Mouse (Mus musculus): ENCODE results near the gene Dusp1.

Dusp1 gene

GRCm38 (mm10) chr17:26503981-26504671 is 57.8 kb downstream of the Dusp1 start:
- peak; percentile 20 for DNase-seq (ENCODE audit: extremely low spot score, low spot score)

- peak; percentile 70 for DNase-seq (ENCODE audit: extremely low spot score, low spot score)
Observed at GRCm38 (mm10) chr17:26502808-26503671, 58.9 kb downstream of the Dusp1 start.

DNA sequence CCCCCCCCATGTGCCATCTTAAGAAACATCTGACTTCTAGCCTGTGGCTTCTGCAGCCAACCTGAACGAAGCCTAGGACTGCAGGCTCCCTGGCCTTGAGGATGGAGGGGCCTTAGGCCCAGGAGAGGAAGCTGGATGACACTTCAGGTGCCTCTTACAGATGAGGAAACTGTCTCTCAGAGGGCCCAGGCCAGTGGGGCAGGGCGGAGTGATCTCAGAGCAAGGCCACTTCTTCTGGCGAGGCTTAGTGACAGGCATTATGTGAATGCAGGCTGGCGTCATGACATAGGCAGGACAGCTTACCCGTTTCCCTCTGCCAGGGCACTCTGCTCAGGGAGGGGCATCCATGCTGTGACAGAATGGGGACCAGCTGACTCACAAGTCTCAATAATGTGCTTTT is 60.1 kb downstream of the Dusp1 start:
- no peak for DNase-seq (ENCODE audit: extremely low spot score, low spot score)

DNA sequence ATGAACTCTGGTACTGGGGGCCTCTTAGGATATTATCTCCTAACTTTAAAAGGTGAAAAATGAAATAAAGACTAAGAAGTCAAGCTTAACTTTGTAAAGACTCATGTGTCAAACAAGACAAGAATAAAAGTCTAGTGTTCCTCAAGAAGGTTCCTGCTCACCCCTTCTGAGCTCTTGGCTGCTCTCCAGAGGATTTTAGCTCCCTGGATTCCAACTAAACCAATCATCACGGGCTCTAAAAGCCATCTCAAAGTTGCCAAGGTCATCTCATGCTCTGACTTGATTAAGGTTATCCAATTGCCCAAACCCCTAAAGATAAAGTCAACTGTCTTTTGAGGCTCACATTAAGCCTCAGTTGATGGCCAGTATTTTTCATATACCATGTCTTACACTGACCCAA is 63.3 kb downstream of the Dusp1 start:
- DNase-seq (ENCODE audit: extremely low spot score, low spot score), result no peak

DNA sequence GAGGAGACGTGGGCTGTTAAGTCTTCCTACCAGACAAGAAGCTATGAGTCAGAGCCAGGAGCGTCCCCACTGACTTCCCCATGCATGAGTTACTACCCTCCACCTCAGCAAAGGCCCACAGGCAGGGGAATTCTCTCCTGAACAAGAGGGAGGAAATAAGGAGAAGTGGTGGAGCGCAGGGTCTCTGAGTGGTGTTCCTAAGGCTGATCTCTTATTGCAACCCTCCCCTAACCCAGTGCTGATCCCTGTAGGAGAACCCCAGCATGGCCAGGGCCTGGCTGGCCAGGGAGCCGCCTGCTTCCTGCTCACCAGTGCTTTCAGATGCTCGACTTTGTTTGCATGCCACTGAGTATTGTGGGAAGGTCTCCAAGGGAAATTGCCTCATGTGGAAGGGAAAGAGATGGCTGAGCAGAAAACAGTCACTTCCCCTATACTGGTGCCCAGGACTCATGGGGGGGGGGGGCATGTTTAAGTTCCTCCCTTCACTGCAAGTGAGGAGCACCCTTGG is 64.5 kb downstream of the Dusp1 start:
- no peak for DNase-seq (ENCODE audit: extremely low spot score, low spot score)

GRCm38 (mm10) chr17:26494642-26495468 is 67.1 kb downstream of the Dusp1 start:
- no peak for DNase-seq (ENCODE audit: extremely low spot score, low spot score)

GRCm38 (mm10) chr17:26492246-26492645 is 69.7 kb downstream of the Dusp1 start:
- DNase-seq (ENCODE audit: extremely low spot score, low spot score), result no peak

DNA sequence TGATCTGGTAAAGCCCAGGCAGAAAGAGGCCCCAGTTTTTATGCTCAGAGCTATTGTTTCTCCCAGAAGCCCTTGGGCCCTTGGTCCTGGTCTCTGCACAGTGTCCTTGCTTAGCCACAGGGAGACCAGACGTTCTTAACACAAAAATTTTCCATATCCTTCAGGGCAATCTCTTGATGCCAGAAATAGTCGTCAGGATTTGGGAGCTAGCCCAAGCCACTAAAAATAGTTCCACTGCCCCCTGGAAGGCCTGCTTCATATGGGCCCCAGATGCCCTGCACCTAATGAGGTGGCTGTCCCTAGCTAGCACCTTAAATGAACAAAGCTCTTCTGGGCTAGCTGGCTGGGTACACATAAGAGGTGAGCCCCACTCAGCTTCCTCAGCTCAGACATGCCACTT is 71.0 kb downstream of the Dusp1 start:
- DNase-seq (ENCODE audit: extremely low spot score, low spot score), result no peak

DNA sequence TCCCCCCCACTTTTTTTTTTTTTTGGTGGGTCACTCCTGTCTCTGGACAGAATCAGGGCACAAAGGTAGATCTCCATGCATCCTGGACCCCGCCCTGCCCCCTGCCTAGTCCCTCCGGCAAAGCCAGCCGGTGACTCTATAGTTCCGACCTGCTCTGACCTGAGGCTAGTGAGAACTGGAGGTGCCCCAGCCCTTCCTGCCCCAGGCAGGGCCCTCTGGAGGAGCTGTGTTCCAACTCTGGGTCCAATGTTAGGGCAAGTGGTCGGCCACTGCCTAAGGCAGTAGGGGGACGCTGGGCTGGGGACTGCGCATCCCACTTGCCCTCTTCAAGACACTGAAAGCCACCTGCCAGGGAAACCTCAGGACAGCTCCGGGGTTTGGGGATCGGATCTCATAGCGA is 71.9 kb downstream of the Dusp1 start:
- no peak for DNase-seq (ENCODE audit: extremely low spot score, low spot score)

DNA sequence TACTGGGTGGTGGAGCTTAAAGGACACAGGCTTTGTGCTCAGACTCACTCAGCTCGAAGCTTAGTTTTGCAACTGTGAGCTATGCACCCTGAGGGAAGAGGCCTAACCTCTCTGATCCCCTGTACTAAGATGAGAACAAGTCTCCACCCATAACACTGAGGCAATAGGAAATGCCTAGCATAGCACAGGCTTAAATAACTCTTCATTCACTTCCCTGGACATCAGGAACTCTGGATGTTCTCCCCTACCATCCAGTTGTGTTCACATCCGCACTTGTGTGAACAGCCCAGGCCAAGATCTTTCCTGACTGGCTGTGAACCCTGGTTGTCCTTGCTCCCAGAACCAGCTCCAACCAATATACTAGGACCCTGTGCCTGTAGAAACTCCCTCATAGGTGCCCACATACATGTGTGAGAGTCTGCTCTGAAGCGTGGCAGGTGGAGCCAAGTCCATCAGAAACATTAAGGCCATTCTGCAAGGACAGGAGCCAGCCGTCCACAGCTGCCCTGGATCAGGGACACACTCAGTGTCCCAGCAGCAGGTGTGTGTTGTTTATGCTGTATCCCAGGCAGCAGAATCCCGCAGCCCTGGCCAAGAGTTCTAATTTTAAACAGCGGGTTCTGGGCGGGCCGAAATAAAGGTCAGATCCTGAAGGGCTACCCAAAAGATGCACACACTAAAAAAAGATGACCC is 73.1 kb downstream of the Dusp1 start:
- DNase-seq (ENCODE audit: extremely low spot score, low spot score), result no peak

- DNase-seq (ENCODE audit: extremely low spot score, low spot score), result no peak
Observed at GRCm38 (mm10) chr17:26487917-26488316, 74.0 kb downstream of the Dusp1 start.

GRCm38 (mm10) chr17:26487266-26487665 is 74.7 kb downstream of the Dusp1 start:
- no peak for DNase-seq (ENCODE audit: extremely low spot score, low spot score)

DNA sequence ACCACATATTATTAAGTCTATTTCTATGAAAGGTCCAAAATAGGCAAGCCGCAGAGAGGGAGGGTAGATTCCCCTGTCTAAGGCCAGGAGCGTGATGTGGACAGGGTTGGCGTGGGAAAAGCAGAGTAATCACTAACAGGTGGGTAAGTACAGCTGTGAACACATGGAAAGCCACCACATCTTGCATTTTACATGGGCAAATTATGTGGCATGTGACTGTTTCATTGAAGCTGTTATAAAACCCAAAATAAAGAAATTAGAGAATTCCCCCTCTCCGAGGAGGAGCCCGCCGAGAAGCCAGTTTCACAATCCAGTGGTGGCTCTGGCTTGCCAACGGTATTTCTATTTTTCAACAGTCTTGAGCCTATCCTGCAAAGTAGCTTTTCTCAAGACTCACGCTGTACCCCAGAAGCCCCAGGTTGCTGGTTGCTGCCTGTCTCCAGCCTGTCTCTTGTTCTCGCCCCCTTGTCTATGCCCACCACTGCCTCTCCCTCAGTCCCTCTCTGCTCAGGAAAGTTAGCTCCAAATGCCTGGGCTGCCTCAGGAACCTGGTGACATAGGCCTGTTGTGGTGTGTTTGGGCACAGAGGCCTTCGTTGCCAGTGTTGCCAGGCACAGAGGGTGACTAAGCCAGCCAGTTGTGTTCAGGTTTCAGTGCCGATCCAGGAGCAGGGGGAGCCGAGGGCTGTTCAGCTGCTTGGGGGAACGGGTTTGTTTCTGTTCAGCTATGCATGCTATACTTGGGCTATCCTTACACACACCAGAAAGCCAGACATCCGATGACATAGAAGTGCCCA is 77.1 kb downstream of the Dusp1 start:
- no peak for DNase-seq (ENCODE audit: extremely low spot score, low spot score)

GRCm38 (mm10) chr17:26480956-26481355 is 81.0 kb downstream of the Dusp1 start:
- DNase-seq (ENCODE audit: extremely low spot score, low spot score), result no peak

DNA sequence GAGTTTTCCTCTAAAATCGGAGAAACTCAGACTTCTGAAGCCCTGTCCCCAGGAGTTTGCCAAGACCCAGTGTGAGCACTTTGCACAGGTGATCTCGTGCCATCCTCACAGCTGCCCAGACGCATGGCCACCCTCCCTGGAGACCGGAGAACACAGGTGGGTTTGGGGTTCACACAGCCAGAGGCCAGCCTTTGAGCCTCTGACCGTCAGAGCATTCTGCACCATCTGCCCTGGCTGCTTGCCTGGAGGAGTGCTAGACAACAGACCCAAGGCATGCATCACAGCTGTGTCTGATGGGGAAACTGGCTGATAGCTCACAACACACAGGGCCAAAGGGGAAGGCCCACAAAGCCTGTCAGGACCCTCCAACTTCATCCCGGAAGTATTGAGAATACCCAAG is 82.3 kb downstream of the Dusp1 start:
- no peak for DNase-seq (ENCODE audit: extremely low spot score, low spot score)

- DNase-seq (ENCODE audit: extremely low spot score, low spot score), result no peak
Observed at GRCm38 (mm10) chr17:26478672-26479071, 83.3 kb downstream of the Dusp1 start.

GRCm38 (mm10) chr17:26476871-26477270 is 85.1 kb downstream of the Dusp1 start:
- DNase-seq (ENCODE audit: extremely low spot score, low spot score), result no peak

GRCm38 (mm10) chr17:26468102-26468894 is 93.6 kb downstream of the Dusp1 start:
- DNase-seq (ENCODE audit: extremely low spot score, low spot score), result no peak

DNA sequence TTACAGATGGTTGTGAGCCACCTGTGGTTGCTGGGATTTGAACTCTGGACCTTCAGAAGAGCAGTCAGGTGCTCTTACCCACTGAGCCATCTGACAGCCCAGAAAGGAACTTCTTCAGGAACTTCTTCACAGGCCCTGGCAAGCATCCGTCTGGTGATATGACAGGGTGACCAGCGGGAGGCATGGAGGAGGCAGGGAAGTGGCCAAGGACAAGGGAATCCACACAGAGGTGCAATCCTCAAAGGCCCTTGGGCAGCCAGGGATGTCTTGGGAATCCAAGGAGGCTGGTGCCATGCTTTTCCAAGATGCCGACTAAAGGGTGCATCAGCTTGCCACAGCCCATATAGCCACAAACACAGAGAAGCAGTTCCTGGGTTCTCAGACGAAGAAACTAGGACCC is 94.3 kb downstream of the Dusp1 start:
- no peak for DNase-seq (ENCODE audit: extremely low spot score, low spot score)

Data from neural tube, embryonic 10.5 days (tissue).